Mouse (Mus musculus): ENCODE data around the gene Palld.

The Palld gene

DNA sequence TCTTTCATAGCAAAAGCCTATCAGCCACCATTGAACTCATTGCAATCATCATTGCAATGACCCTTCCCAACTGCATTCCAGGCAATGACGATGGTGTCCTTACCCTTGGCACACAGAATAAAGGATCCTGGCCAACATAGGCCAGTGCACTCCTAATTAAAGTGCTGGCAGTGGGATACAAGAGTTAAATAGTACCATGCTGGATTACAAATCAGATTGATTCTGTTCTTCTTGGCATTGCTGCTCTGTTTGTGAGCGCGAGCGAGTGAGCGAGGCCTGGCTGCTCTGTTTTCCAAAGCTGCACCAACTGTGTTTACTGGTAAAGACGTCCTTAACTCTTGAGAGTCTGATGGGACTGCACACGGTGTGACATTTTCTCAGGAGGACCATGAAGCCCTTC, 37.1 kb downstream of the Palld start:
- no peak for DNase-seq (ENCODE audit: low spot score in 2 of 2)

DNA sequence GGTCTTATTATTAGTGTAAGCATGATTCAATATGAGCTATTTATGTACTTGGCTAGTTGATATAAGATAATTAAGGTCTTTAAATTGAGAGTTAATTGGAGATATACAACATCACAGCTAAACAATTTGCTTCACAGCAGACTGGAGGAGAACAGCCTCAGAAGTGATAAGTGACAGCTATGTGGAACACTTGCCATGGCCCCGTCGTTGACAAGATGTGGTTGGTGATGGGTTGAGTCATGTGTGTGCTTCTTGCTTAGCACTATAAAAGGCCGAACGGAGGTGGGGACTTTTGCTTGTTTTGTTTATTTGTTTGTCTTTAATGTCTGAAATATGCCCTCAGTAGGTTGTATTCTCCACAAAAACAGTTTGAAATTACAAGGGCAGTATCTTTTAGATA, 51.2 kb downstream of the Palld start:
- DNase-seq (ENCODE audit: low spot score in 2 of 2), result no peak

DNA sequence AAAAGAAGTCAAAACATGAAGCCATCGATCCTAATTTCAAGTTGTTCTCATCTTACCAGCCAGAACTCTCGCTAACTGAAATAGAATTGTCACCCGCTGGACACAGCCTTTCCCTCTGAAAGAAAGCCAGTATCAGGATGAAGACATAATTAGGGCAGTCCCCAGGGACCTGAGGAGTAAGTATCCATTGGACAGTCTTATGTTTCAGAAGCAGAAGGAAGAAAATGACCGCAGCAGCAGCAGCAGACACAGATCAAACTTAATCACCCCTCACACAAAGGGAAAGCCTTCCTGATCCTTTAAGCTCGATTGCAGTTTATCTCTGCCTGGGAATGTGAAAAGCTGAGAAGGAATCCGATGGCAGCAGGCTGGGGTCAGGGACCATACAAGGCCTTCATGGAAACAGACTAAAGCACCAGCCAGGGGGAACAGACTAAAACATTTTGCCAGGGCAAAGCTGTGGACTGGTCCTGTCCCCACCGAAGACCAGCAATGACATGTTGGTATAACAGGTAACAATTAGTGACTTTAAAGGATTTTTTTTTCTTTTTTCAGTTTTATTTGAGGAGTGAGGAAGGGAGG, 53.8 kb downstream of the Palld start:
- no peak for DNase-seq (ENCODE audit: low spot score in 2 of 2)

DNA sequence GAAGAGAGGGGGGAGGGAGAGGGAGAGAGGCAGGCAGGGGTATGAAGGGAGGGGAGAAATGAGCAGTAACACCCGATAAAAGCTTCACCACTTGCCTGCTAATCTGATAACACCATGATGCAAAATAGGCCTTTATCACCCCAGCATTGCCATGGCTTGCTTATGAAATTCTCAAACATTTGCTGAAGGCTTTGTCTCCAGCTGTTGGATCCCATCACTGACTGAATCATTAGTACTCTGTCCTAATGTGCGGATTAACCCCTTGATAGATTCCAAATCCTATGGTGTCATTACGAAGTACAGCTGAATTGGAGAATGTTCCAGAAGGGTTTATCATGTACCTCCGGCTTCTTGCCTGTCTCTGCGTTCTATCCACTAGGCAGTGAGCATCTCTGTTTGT, 55.0 kb downstream of the Palld start:
- DNase-seq (ENCODE audit: low spot score in 2 of 2), result no peak

DNA sequence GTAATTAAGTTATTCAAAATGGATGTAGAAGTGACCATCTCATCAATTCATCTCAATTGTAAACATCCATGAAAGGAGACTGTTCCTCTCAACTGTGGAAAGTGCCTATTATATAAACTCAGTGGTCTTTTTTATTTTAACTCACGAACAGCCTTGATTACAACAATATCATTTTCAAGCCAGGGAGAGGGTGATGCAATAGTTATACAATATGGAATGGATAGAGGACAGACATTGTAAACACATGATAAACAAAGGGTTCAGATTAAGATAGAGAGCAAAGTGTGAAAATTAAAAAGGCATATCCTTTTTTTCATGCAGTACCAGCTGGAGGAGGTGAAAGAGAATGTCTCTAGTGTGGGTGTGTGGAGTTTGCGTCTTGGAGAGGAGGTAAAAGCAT, 57.5 kb downstream of the Palld start:
- no peak for DNase-seq (ENCODE audit: low spot score in 2 of 2)

DNA sequence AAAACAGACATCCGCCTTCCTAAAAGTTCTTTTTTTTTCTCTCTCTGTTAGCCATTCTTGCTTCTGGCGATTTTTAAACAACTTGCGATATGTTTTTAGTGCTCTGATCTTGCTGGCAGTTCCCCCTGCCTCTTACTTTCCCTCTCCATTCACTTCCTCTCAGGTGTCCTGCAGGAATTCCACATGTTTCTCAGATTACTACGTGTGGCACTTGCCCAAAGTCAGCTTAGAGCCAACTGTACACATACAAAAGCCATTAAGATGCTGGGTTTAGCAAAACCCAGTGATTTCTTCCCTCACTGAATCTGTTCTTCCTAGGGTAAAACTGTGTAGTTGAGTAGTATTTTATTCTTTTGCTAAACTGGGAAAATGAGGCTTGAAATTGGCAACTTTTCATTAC, 57.9 kb downstream of the Palld start:
- DNase-seq (ENCODE audit: low spot score in 2 of 2), result no peak

DNA sequence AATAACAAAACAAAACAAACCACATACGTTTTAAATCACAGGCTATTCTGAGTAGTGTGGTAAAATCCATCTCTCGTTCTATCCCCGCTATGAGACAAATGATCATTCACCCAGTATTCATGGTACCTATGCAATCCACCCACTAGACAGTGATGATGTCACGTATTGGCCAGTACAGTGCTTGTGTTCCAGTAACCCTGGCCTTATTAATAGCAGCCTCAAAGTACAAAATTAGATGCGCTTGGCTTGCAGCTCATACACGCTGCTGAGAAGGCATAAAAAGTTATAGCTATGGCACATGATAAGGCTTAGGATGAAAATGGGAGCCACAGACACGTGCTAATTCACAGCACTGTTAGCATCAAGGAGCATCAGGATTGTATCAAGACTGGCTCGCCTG, 58.7 kb downstream of the Palld start:
- DNase-seq (ENCODE audit: low spot score in 2 of 2), result no peak

DNA sequence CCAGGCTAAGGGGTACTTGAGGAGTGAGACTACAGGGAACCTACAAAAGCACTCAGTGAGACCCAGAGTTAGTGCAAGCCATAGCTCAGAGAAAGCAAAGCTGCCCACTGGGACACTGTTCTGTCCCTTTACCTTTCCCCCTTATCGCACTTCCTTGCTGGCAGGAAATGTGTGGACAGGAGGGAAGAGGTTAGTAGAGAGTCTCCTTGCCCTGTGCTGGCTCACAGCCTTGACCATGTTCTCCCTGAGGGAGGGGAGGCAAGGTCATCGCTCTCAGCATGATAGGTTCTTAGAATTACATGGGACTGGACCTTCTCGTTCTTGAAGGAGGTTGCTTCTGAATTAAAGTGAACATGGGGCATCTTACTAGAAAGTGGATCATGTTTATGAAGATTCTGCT, 69.3 kb downstream of the Palld start:
- no peak for DNase-seq (ENCODE audit: low spot score in 2 of 2)

DNA sequence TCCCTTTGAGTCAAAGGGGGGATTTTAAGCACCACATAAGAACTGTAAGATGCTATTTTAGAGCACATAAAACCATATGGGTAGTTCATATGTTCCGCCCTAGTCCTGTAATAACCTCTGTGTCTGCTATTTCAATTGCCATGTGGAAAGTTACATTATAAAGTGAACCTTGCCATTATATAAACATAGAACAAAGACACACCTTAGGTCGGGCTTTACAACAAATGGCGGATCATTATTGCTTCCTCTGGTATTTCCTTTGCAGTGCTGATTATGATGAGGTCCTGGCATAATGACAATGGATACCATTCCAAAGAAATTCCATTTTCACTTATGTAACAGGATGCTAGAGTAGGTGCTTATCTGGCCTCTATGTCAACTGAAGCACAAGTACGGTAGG, 70.5 kb downstream of the Palld start:
- no peak for DNase-seq (ENCODE audit: low spot score in 2 of 2)

DNA sequence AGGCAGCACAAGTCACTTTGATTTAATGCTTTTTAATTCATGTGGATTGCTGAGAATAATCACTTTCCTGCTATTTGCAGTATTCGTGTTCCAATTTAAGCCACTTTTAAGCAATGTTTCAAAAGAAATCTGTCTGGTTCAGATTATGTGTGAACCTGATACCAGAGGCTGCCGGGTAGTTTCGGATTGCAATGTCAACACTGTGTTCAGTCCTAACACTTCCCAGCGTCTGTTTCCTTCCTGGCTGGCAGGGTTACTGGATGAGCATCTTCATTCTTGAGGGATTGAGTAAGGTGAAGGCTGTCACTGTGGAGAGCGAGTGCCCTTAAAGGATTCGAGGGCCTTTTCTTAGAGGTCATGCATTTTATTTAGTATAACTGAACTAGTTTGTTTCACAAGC, 71.7 kb downstream of the Palld start:
- no peak for DNase-seq (ENCODE audit: low spot score in 2 of 2)

DNA sequence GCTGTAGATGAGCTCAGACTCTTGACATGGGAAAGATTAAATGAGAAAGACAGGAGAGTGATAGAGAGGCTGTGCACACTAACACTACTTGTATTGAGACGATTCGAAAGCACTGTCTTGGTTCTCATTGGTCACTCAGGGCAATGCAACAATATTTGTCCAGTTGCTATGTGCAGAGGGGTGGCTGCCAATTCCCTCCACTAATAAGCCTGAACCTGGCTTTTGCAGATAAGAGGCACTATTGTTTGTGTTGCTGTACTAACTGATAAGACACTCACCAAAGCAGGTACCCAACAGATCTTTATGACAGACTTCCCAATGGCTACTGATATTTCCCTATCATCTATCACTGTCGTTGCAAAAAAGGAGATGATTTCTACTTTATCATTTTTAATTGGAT, 77.9 kb downstream of the Palld start:
- DNase-seq (ENCODE audit: low spot score in 2 of 2), result no peak

DNA sequence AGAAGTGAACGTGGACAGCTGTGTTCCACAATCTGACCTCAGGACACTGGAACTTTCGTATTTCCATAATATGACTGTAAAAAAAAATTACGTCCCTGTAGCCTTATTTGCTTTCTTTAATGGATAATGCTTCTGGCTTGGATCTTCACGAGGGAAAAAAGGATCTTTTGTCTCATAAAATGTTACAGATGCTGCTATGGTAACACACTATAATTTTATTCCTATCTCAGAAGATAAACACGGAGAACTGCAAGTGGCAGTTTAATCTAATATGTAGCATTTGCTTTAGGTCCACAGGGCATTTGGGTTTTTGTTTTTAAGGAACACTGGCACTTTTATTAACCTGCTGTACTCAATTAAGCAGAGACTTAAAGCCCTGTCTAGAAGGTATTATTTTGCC, 79.3 kb downstream of the Palld start:
- DNase-seq (ENCODE audit: low spot score in 2 of 2), result no peak

DNA sequence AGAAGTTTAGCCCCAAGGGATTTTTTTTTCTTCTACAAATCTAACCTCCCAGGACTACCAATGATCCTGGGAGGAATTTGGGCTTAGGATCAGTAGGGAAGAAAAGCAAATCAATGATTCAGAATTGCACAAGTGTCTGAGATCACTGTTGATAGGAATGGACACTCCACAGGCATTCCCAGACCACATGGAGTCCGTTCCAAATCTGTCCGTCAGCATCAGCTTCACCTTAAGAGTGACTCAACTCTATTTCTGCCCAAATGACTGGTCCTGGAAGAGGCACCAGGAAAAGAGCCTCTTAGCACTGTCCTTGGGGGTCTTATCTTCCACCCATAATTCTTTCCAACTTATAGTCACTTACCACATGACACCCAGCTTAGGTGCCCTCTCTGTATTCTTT, 98.7 kb downstream of the Palld start:
- no peak for DNase-seq (ENCODE audit: low spot score in 2 of 2)

DNA sequence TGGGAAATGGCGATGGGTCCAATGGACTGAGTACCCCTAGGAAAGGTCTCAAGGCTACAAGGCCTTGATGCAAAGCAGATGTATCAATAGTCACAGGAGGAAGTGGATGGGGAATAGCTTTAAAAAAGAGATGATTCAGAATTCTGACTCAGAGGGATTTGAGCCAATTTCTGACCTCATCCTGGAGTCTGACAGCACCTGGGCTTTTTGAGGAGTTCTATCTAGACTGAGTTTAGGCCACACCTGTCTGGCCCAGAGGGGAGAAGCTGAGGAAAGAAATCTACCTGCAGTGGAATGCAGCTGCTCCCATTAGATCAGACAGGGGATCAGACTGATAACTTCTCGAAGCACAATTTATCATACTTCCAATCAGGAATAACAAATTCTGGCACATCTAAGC, 99.7 kb downstream of the Palld start:
- no peak for DNase-seq (ENCODE audit: low spot score in 2 of 2)

DNA sequence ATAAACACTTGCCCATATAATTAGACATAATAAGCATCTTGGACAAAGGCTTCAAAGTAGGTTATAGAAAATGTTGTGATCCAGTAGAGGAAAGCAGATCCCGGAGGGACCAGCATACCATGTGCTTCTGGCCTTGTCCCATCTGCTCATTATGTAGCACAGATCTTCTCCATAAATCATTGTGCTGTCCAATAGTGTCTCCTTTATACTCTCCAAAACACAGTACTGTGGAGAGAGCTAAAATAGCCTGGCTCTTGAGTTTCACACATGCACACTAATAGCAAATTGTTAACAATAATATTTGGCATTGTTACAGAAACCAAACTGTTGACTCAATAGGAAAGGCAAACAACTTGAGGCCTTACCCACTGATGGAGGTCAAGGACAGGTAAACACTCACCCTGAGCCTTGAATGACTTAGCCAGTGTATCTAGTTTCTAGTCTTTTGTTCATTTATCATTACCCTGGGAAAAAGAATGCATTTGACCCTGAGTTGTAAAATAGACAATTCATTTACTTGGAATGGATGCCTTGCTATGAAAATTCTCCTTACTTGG, 105.0 kb downstream of the Palld start:
- no peak for DNase-seq (ENCODE audit: low spot score in 2 of 2)

DNA sequence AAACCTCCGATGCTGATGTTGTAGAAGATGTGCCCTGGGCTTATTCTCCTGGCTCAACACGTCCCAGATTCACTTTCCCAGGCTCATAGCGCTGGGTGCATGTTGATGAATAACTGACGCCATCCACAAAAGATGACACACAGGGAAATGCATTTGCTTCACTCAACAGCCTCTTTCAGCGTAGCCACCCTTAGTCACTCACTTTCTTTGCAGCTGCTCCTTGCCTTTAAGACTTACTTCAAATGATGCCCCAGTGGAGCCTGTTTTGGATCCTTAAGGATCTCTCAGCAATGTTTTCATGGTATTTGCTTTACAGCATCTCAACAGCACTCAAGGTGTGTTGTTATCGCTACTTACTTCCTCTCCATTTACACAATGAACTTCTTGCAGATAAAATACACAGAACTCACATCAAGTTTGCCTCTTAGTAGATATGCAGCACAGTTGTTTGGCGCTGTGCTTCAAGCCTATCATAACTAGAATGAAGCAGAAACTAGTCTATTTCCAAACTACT, 105.9 kb downstream of the Palld start:
- no peak for DNase-seq (ENCODE audit: low spot score in 2 of 2)

DNA sequence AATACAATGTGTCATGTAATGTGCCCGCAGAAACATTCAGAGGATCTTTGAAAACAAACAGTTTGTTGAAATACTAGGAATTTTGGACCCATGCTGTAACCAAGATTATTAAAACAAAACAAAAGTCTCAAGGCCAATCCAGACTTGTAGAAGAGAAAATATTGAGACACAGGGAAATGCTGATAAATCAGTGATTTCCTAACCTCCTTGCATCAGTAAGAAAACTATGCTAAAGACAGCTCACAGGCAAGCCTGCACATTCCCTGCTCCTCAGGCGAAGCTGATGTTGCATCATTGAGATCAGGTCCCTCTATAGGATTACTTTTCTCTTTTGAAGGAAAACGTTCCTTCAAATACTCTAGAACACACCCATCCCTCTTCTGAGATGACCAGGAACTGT, 112.5 kb downstream of the Palld start:
- DNase-seq (ENCODE audit: low spot score in 2 of 2), result no peak

DNA sequence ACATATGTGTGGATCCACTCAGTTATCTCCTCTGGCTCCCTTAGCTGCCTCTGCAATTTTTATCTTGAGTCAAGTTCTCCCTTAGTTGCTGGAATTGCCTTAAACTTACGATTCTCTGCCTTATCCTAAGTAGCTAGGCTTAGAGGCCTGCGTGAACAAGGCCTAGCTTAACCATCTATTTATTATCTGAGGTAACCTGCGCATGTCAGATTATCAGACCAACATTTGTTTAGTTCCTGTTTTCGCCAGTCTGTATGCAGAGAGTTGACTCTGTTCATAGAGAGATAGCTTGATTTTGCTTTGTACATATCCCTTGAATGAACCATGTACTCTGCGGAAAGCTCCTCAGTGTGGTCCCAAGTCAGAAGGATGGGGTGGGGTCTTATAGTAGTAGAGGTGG, 113.2 kb downstream of the Palld start:
- no peak for DNase-seq (ENCODE audit: low spot score in 2 of 2)

DNA sequence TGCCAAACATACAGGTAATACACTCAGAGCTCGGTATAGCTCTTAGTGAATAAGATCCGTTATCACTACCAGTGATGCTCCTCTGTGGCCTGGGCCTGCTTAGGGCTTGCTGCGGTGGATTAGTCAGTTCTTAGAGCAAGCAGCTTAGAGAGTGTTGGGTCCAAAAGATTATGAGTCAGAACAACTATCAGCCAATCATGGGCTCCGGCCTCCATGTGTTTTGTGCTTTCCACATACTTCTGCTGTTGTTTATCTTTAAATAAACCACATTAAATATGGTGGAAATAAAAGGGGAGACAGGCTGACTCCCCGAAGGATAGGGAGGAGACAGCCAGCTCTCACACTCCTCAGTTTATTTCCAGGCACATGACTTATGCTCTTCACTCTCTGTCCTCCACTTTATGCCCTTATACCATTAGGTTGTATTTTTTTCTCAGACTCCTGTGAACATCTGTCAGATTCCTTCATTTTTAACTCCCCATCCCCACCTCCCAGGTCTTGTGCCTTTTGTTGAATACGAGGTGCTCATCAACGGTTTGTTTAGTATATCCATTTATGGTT, 119.5 kb downstream of the Palld start:
- DNase-seq (ENCODE audit: low spot score in 2 of 2), result no peak

DNA sequence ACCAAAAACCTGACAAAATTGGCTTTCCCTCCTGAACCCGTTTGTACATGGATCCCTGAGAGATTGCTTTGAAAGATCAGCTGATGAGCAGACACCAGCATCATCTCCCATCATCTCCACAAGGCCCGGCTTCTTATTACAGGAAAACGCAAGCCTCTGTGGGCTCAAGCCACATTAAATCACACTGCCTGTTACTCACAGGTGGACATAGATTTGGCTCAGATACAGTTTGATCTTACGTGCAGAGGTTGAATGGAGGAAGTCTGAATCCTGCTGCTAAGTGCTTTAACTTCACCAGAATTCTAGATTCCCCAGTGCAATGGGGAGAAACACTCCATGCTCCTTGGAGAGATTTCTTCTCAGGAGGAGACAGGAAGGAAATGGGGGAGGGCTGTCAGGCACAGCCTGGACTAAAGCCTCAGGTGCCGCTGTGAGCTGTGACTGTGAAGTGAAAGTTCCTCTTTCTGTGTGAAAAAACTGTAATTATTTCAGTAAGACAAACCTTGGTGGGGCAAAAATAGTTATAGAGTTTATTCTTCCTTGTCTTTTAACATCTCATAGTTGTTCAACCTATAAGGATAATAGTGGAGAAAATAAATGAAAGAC, 121.7 kb downstream of the Palld start:
- DNase-seq (ENCODE audit: low spot score in 2 of 2), result no peak

DNA sequence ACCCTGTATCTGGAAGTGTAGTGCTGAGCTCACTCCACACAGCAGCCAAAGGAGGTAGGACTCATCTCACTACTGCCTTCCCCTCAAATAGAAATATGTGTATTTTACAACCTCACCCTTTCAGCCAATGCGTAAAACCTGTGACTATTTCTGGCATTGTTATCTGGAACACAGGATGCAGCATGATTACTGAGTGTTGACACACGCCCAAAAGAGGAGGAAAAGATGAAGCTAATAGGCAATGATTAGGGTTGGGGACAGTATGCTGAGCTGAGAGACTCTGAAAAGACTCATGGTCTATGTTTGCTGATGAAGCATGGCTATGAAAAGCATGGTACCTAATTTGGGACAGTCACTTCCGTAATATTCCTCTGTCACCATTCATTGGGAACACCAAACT, 124.3 kb downstream of the Palld start:
- DNase-seq (ENCODE audit: low spot score in 2 of 2), result no peak

DNA sequence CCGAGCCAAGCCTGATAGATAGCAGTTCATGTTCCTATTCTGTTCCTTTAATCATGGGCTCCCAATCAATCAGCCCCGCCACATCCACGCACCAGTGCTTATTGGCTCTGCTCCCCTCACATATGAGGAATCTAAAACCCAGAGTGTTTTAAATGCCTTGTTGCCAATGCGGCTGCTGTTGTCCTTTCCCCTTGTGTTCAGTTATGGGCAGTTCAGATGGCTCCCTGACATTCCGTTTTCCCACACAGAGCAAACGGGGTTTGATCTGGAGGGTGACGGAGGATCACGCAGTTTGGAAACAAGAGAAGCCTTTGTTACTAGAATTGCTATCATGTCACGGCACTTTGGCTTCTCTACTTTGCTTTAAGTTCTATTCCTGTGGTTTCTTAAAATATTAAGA, 125.9 kb downstream of the Palld start:
- no peak for DNase-seq (ENCODE audit: low spot score in 2 of 2)

DNA sequence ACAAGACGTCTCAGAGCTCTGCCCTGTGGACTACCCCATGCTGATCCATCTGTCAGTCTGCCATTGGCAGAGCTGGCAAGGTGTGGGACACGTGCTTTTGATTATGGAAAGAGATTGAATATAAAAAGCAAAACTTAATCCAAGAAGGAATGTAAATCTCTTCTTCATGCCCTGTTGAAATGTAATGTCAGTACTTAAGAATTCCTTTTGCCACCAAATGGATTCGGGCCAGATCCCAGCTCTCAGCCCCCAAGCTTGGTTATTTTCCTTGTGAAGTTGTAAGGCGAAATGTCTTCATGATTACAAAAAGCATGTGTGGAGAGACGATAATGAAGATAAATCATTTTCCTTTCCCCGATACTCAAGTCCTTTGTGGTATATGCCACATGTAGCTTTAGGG, 126.6 kb downstream of the Palld start:
- no peak for DNase-seq (ENCODE audit: low spot score in 2 of 2)

DNA sequence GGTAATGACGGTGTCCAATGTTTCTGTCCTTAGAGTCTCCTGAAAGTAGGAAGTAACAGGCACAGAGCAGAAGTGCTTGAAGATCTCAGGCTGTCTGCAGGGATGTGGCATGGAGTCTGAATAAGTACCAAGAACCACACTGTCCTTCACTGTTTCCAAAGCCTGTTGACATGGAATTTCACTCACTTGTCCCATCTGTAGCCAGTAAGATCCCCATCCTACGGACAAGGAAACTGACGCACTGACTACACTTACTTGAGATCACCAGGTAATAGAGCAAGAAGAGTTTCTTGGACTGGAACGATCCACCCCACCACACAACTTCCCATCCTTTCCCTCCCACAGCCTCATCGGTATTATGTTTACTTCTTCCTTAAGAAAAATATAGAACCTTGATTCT, 128.3 kb downstream of the Palld start:
- DNase-seq (ENCODE audit: low spot score in 2 of 2), result no peak

Data from natural killer cell, adult 2 months (primary cell).